Mouse (Mus musculus): ENCODE data around the gene Utrn.

Utrn gene

GRCm38 (mm10) chr10:12798248-12798647, 70.9 kb downstream of the Utrn start:
- no peak for DNase-seq (ENCODE audit: low spot score in 2 of 2)

DNA sequence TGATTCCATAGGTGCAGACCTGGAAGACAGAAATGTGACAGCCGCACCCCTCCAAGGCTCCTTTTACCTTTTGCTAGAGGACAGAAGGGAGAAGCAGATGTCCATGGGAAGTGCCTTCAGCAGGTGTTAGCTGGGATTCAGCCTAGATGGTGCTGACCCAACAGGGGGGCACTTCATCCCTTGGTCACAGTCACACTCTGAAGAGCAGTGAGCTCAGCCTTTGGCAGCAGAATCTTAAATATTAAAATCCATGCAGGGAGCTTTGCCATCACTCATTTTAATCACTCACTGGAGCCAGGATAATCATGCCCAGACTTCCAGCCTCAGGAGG, 72.7 kb downstream of the Utrn start:
- no peak for DNase-seq (ENCODE audit: low spot score in 2 of 2)

DNA sequence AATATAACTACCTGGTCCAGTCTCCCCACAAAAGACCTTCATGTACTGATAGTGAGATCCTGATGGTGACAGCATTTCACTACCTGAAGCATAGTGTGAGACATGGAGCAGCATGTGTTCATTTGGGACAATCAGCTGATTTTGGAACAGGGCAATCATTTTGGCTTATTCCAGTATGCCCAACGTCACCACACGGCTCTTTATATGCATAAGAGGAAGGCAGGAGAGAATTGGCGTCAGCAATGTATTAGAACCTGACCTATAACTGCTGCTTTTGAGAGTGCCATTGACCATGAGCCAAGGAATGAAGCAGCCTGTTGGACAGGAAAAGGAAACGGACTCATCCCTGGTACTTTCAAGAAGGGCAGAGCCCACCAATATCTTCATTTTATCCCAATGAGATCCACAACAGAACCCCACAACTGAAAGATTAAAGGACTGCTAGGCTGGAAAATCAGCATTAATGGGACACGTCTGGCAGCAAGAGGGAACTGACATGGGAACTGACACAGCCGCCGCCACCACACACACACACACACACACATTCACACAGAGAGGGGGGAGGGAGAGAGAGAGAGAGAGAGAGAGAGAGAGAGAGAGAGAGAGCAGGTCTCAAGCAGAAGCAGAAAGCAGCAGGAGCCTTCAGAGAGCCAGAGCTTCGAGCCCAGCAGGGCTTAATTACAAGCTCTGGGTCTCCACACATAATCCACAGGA, 73.2 kb downstream of the Utrn start:
- DNase-seq (ENCODE audit: low spot score in 2 of 2), result no peak

DNA sequence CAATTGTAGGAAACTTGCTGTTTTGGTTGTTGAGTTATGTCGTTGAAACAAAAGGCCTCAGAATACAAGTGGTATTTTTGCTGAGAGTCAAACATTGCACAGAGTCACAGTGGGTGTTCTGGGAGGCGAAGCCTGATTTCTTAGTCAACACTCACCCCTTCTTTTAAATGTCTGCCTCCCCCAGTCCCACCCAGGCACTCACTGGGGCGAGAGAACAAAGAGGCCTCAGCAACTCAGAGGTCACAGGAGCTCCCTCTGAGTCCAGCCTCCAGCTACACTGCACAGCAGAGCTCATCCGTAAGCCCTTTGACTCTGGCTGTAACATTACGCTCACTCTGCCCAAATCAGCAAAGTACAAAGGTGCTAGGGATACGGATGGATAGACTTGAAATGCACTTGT, 77.1 kb downstream of the Utrn start:
- DNase-seq (ENCODE audit: low spot score in 2 of 2), result no peak

GRCm38 (mm10) chr10:12790881-12791280, 78.3 kb downstream of the Utrn start:
- DNase-seq (ENCODE audit: low spot score in 2 of 2), result no peak

GRCm38 (mm10) chr10:12788529-12788928, 80.6 kb downstream of the Utrn start:
- no peak for DNase-seq (ENCODE audit: low spot score in 2 of 2)

- DNase-seq (ENCODE audit: low spot score in 2 of 2), result no peak
Observed at GRCm38 (mm10) chr10:12787965-12788364, 81.2 kb downstream of the Utrn start.

GRCm38 (mm10) chr10:12785299-12785698, 83.9 kb downstream of the Utrn start:
- DNase-seq (ENCODE audit: low spot score in 2 of 2), result no peak

DNA sequence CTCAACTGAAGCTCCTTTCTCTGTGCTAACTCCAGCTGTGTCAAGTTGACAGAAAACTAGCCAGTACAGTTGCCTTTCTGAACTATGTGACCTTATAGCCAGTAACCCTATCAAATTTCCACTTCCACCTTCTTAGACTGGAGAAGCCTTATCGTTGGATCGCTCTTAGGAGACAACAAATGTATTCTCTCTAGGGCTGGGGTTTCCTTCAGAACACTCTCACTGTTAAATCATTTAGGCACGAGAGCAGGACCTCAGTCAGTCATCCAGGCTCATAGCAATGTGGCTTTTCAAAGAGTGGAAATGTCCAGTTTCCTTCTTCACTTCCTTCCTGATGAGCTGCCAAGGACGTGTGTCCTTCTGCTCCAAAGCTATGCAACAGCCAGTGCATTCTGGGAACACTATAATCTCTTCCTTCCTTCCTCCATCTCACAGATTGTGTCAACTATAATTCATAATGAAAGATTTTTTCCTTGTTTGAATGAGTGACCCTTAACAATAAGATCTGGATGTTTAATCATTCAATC, 87.7 kb downstream of the Utrn start:
- no peak for DNase-seq (ENCODE audit: low spot score in 2 of 2)

- DNase-seq (ENCODE audit: low spot score in 2 of 2), result no peak
Observed at GRCm38 (mm10) chr10:12773178-12773577, 96.0 kb downstream of the Utrn start.

DNA sequence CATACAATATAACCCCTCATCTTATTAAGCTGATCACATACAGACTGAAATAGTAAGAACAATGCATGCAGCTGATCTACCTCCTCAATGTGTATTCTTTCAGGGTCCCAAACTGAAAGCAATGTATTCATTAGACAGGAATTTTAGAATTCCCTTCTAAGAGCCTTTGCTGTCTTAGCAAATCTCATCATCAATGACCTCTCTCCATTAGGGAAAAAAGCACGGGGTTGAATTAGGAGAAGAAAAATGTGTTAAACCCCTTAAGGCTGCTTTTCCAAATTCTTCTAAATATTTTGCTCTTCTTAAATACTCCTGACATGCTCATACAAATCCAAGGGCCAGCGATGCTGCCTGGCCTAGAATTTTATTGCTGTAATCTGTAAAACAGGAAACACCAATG, 97.7 kb downstream of the Utrn start:
- DNase-seq (ENCODE audit: low spot score in 2 of 2), result no peak

- no peak for DNase-seq (ENCODE audit: low spot score in 2 of 2)
Observed at GRCm38 (mm10) chr10:12762668-12763067, 106.5 kb downstream of the Utrn start.

DNA sequence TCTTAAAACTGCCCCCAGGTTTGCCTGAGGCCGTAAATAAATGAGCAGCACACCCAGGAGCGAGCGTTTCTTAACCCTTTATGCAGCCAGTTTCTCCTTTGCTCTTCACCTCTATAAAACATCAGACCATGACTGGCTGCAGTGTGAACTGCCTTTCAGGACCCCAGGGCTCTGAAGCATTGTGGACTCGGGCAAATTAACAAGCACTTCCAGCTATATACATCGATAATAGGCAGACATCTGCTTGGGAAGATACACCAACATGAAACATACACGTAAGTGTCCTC, 110.5 kb downstream of the Utrn start:
- no peak for DNase-seq (ENCODE audit: low spot score in 2 of 2)

- DNase-seq (ENCODE audit: low spot score in 2 of 2), result no peak
Observed at GRCm38 (mm10) chr10:12757943-12758701, 111.0 kb downstream of the Utrn start.

DNA sequence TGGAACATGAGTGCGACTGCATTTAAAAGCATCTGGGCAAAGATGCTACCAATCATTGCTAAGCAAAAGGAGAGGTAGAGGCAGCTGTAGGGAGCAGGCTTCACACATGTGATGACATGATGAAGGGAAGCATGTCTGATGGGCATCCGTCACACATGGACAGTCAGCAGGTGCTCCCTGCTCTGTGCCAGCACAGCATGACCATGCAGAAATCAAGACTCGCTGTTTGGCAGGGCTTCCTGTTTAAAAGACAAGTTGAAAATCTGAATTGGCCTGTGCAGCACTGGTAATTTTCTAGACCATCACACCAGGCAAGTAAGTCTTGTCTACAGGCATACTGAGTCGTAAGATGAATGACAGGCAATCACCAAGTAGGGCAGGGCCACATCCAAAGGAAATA, 112.5 kb downstream of the Utrn start:
- DNase-seq (ENCODE audit: low spot score in 2 of 2), result no peak

- no peak for DNase-seq (ENCODE audit: low spot score in 2 of 2)
Observed at GRCm38 (mm10) chr10:12754911-12755310, 114.3 kb downstream of the Utrn start.

GRCm38 (mm10) chr10:12754166-12754565, 115.0 kb downstream of the Utrn start:
- DNase-seq (ENCODE audit: low spot score in 2 of 2), result no peak

DNA sequence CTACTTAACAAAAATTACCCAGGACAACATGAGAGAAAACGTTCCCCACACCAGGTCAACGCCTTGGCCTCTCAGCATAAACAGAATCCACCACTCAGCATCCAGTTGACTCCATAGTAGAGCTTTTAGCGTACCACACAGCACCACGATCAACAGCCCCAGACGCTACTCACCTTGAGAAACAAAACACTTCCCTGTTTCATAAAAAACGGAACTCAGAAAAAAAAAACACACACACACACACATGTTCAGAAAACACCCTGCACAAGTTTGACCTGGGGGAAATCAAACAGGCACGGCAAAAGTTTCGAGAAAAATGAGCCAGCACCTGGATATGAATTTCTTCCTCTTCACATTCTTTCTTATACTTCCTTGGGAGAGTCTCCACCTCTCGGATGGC, 125.4 kb downstream of the Utrn start:
- no peak for DNase-seq (ENCODE audit: low spot score in 2 of 2)

DNA sequence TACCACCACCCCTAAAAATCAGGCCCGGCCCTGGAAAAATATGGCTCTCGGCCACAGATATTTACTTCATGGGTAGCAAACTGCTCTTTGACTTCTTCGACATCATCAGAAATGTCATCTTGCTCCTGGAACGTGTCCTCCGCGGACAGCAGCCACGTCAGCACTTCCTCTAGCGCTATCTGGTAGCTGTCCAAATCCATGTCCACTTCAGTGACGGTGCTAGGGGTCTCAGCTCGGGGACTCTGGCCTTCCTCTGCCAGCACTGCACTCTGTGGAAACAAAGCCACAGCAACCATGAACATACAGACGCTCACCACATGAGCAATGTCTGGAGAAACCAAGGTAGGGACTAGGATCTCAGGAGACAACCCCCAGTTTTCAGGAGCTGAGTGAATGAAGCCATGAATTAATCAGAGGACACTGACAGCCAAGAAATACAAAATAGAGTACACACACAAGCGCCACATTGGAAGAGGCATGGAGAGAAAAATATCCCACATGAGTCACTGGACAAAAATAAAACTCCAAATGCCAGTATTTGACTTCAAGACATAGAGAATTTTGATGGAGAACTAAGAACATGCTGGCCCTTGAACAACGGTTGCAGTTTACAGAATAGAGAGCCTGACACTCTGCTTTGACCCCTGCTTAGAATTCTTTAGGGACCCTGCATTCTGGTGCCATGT, 129.7 kb downstream of the Utrn start:
- no peak for DNase-seq (ENCODE audit: low spot score in 2 of 2)

DNA sequence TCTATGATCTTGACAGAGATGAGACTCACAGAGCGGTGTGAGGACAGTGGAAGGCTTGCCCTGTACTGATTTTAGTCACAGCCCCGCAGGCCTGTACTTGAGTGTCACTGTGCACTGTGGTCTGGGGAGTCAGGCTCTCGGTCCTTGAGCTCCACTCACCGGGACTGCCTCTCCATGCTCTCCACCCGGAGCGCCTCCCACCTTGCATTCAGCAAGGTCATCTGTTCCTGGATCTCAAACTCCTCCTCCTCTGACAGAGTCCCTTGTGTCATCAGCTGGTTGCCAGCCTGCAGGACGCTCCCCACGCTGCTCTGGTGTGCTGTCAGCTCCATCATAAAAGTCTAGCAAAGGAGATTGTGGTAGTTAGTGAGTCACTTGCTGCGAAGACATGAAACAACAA, 131.2 kb downstream of the Utrn start:
- no peak for DNase-seq (ENCODE audit: low spot score in 2 of 2)

GRCm38 (mm10) chr10:12736861-12737835, 132.0 kb downstream of the Utrn start:
- no peak for DNase-seq (ENCODE audit: low spot score in 2 of 2)

- DNase-seq (ENCODE audit: low spot score in 2 of 2), result no peak
Observed at GRCm38 (mm10) chr10:12735695-12736094, 133.5 kb downstream of the Utrn start.

All from spleen, postnatal 10 days (tissue).